Mouse (Mus musculus): ENCODE results near the gene Gm47996.
A peak's percentile ranks its signal among the peaks of the same experiment; 100 is the strongest.
"Not testable (repeated sequence)": the region's sequence is repeated elsewhere in the genome, so short reads cannot be mapped to it uniquely, and the experiment has no call there.

The Gm47996 gene

DNA sequence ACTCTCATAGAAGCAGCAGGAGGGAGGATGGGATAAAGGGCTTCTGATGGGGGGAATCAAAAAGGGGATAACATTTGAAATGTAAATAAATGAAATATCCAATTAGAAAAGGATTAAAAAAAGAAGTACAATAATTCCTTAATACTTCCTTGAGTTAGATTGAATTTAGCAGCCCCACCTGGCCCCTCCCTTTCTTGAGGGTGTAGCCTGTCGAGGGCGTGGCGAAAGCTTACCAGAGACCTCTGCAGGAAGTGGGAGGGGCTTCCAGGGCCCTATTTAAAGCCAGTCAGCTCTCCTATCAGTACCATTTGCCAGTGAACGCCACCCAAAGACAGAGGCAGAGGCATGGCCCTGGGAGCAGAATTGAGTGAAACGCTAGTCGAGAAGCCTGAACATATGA is 6.1 kb upstream of the Gm47996 start, which contains the start of gene 3110040M04Rik:
TSS of gene 3110040M04Rik (plus strand) at position 304 of the 400 bp plus-strand sequence.
- not testable (repeated sequence) for DNase-seq (ENCODE audit: low spot score in 2 of 2)

- DNase-seq (ENCODE audit: low spot score in 2 of 2) = not testable (repeated sequence)
Observed at GRCm38 (mm10) chr1:151208493-151208892, 1.4 kb upstream of the Gm47996 start.

GRCm38 (mm10) chr1:151208944-151209343 is 987 bp upstream of the Gm47996 start:
- not testable (repeated sequence) for DNase-seq (ENCODE audit: low spot score in 2 of 2)

GRCm38 (mm10) chr1:151211666-151212065 is 1.7 kb downstream of the Gm47996 start:
- not testable (repeated sequence) for DNase-seq (ENCODE audit: low spot score in 2 of 2)

DNA sequence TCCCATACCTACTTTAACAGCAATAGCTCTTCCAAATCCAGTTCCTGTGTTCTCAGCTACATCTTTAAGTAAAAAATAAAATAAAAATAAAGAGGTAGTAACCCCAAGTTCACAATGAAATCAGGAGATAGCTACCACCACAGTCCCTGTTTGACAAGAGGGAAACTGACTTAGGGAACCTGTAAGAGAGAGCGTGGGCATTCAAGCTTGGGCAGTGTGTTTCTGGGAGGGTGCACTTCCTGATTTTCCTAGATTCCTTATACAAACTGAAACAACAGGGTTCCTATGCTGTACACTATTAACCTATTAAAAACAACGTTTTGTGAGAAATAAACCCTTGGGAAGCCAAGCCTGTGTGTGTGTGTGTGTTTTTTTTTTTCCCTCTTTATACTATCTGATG is 4.9 kb downstream of the Gm47996 start:
- DNase-seq (ENCODE audit: low spot score in 2 of 2) = no peak

DNA sequence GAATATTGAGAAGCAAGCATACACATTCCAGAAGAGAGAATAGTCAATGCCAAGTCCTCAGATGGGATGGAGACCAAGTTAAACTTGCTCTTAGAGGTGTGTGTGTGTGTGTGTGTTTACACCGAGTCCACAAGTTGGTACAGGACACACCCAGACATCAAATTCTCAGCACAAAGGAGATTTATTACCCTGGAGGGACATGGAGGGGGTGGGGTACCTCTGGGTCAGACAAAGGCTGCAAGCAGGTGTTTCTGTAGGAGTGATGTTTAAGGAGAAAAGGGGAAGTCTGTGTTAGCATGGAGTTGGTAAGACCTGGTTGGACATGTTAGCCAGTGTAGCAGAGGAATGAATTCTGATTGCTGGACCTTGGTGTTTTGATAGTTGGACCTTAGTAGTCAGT is 6.1 kb downstream of the Gm47996 start:
- DNase-seq (ENCODE audit: low spot score in 2 of 2) = no peak

GRCm38 (mm10) chr1:151216417-151216816 is 6.5 kb downstream of the Gm47996 start:
- DNase-seq (ENCODE audit: low spot score in 2 of 2) = no peak

DNA sequence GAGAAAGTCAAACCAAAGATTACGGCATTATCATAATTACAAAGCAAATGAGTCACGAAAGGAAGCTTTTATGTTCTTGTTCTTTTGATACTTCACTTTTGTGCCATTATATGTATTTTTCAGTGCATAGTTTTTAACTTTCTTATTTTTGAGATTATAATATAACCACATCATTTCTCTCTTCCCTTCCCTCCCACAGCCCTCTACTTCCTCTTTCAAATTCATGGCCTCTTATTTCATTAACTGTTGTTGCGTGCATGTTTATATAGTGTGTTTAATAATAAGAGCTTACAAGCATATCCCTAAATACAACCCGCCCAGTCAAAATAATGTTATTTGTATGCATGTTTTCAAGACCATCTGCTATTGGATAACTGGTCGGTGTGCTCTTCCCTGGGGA is 9.1 kb downstream of the Gm47996 start:
- no peak for DNase-seq (ENCODE audit: low spot score in 2 of 2)

DNA sequence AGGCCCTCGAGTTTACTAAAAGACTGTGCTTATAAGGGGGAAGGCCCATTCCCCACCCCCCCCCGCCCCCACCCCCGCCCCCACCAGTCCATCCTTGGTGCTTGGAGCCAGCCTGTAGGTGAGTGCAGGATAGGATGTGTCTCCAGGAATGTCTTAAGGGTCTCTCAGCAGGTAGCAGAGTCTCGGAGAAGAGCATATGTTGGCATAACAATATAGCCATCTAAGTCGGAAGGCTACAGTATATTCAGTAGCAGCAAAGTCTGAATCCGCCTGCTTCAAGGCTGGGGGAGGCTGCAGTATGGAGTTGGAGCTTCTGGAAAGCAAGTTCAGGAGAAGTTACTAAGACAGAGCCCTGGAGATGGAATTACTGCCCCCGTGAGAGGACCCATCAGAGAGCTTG is 10.2 kb downstream of the Gm47996 start:
- DNase-seq (ENCODE audit: low spot score in 2 of 2) = no peak

GRCm38 (mm10) chr1:151222561-151223267 is 12.8 kb downstream of the Gm47996 start:
- no peak for DNase-seq (ENCODE audit: low spot score in 2 of 2)

GRCm38 (mm10) chr1:151223377-151223776 is 13.4 kb downstream of the Gm47996 start:
- no peak for DNase-seq (ENCODE audit: low spot score in 2 of 2)

DNA sequence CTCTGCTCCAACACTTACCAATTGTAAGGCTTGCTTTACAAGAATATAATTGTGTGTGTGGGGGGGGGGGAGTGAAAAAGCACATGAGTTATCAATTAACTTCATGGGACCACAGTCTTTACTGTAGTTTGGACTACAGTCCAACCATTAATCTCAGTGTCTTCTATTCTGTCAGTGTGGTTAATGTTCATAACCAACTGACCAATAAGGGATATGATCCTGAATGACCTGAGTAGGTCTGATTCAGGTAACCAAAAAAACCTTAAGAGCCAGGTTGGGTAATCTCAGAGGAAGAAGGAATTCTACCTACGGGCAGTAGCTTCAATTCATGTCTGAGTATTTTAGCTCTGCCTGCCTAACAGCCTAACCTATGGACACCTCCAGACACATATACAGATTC is 14.6 kb downstream of the Gm47996 start:
- DNase-seq (ENCODE audit: low spot score in 2 of 2) = no peak

- no peak for DNase-seq (ENCODE audit: low spot score in 2 of 2)
Observed at GRCm38 (mm10) chr1:151227506-151227905, 17.6 kb downstream of the Gm47996 start.

DNA sequence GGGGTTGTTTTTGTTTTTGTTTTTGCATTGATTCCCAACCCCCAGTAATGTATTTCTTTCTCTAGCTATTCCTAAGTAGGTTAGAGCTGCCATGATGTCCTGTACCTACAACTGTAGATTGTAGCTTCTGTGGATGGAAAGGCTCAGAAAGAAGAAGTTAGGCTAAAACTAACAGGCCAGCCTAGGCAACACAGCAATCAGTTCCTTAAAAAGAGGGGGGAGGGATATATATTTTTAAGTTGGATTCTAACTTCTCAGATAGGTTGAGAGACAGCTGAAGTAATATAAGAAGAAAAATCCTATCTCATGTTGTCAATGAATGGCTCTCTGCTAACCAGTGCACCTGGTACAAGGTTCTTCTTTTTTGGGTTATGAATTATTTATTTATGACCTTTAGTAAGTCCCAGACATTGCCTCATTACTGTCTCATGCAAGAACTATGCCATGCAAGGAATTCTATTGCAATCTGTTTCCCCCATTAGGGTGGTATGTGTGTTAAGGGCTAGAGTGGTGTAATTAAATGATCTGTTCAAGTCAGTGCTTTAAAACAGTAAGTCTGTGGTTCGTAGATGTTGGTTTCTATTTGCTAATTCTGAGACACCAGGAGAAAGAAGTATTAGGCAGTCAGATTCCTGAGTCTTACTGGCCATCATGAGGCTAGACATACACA is 18.5 kb downstream of the Gm47996 start:
- DNase-seq (ENCODE audit: low spot score in 2 of 2) = no peak

- no peak for DNase-seq (ENCODE audit: low spot score in 2 of 2)
Observed at GRCm38 (mm10) chr1:151232346-151232745, 22.4 kb downstream of the Gm47996 start.

DNA sequence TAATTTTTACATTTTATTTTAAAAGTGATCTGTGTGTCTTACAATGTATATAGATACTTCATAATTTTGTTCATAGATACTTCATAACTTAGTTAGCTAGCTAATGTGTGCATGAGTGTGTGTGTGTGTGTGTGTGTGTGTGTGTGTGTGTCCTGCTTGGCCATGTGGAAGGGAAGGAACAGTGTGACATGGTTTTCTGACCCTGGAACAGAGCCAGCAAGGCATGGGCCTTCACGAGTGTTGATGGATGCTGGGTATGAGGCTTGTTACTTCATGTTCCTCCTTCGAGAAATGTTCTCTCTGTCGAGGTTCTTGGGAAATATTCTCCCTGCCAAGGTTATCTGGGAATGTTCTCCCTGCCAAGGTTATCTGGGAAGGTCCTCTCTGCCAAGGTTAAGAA is 23.8 kb downstream of the Gm47996 start:
- DNase-seq (ENCODE audit: low spot score in 2 of 2) = no peak

DNA sequence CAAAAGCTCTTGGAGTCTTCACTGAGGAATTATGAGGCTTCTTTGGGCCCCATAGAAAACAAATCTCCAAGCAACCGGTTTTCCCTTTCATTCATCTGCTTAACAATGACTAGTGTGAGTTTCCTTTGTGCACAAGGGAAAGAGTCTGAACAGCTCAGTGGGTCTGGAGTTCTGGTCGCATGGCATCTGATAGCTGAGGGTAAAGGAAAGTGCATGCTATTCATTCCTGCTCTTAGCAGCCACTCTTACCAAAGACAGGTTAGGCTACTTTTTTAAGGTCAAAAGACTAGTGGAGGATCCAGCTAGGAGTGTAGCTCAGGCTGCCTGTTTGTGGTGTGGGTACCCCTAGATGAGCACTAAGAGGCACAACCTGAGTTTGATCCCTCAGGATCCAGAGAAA is 25.6 kb downstream of the Gm47996 start:
- DNase-seq (ENCODE audit: low spot score in 2 of 2) = no peak

DNA sequence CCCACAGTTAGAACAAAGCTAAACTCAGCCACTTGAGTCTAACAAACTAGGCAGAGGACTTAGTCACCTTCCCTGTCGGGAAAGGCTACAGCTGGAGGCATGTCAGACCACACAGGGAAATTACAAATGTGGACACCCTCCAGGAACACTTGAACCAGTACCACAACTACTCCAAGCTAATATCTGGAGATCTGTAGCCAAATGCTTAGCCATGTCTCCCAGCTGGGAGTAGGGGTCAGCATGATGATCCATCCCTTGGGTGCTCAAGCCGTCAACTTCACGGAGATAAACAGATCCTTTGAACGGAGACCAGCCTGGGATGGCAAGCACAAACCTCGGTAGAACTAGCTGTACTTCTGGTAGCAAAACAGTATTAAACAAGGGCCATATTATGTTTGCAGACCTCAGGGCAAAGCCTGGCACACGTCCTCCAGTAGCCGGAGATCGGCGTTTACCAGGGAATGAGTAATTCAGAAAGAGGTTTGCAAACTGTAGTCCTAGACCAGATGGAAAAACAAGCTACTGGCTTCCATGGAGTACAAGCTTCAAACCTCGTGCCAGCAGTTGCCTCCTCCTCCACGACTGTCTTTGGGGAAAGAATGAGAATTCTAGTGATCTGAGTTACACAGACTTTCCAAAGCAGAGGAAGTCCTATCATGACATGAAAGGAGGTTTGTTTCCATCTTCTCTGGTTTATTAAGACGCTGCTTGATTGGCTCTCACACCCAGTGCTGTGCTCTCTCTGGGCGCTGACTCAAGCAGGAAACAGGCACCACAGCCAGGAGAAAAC is 26.4 kb downstream of the Gm47996 start:
- peak; percentile 79 to 81 for DNase-seq (ENCODE audit: low spot score in 2 of 2)

GRCm38 (mm10) chr1:151237780-151238179 is 27.8 kb downstream of the Gm47996 start:
- no peak for DNase-seq (ENCODE audit: low spot score in 2 of 2)

GRCm38 (mm10) chr1:151243332-151243731 is 33.4 kb downstream of the Gm47996 start:
- no peak for DNase-seq (ENCODE audit: low spot score in 2 of 2)

GRCm38 (mm10) chr1:151244013-151244412 is 34.1 kb downstream of the Gm47996 start:
- DNase-seq (ENCODE audit: low spot score in 2 of 2) = no peak

DNA sequence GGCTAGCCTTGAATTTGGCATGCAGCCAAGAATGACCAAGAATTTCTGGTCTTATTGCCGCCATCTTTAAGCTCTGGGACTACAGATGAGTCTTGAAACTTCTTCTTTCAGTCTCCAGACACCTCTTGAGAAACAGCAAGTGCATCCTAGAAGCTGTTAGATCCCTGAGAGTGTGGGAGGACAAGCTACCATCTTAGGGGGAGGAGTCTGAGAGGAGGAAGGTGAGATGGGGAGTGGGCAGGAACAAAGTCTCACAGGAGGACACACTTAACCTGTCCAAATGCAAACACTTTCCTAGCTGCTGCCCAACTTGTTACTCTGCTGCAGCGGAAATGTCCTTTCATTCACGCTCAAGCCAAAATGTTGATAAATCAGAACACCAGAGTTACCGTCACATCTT is 34.8 kb downstream of the Gm47996 start:
- no peak for DNase-seq (ENCODE audit: low spot score in 2 of 2)

DNA sequence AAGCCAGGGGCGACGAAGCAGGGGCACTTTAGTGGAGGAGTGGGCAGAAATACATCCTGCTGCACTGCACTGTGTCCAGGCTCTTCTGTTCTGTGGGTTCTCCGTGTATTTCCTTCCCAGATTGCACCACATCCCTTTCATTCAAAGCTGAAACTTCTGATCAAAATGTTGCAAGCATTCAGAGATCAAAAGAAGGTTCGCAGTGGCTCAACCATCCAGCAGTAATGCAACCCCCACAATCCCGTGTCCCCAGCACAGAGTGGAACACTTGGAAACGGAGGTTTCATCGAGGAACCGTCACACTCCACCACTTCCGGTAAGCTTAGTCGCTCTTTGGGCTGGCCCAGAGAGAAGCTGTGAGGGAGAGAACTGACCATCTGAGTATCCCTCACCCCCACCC is 35.2 kb downstream of the Gm47996 start:
- DNase-seq (ENCODE audit: low spot score in 2 of 2) = no peak

Data from heart, adult 9 months (tissue).